Mouse (Mus musculus) heart, embryonic 11.5 days (tissue): ENCODE results near the gene Cox17. TPM values are rescaled to one million over a fixed set of nuclear protein-coding genes. Genes with fewer than 3 reads are reported as not detected.

Experiments used
- ATAC-seq: fragments of 200-750 bp; cut with Nextera tagmentation; replicated peaks from 2 replicates; pipeline ENCODE4 v1.8.0; 2017; ENCODE audit warnings: moderate library complexity; ENCODE audit not compliant: insufficient number of reproducible peaks, low FRiP score, low TSS enrichment
- H3K27ac ChIP-seq: fragments of 300-500 bp; sonication (generic); 2 replicates; pipeline ENCODE4 v1.5.1; 2014; ENCODE audit warnings: mild to moderate bottlenecking, low read depth, low read length
- H3K27me3 ChIP-seq: fragments of 300-500 bp; sonication (generic); 2 replicates; pipeline ENCODE4 v1.6.1; 2014; ENCODE audit warnings: mild to moderate bottlenecking, low read length, mixed read lengths; ENCODE audit not compliant: control insufficient read depth, insufficient read depth
- H3K36me3 ChIP-seq: fragments of 300-500 bp; sonication (generic); 2 replicates; pipeline ENCODE4 v1.6.1; 2014; ENCODE audit warnings: mild to moderate bottlenecking, low read length, moderate library complexity, mixed read lengths; ENCODE audit not compliant: control insufficient read depth, insufficient read depth
- H3K4me1 ChIP-seq: fragments of 300-500 bp; sonication (generic); 2 replicates; pipeline ENCODE4 v1.6.1; 2014; ENCODE audit warnings: low read length; ENCODE audit not compliant: control insufficient read depth, insufficient read depth
- H3K4me2 ChIP-seq: fragments of 300-500 bp; sonication (generic); 2 replicates; pipeline ENCODE4 v1.6.1; 2014; ENCODE audit warnings: mild to moderate bottlenecking, moderate library complexity
- H3K4me3 ChIP-seq: fragments of 300-500 bp; sonication (generic); 2 replicates; pipeline ENCODE4 v1.5.1; 2014; ENCODE audit warnings: low read depth, low read length
- H3K9ac ChIP-seq: fragments of 300-500 bp; sonication (generic); 2 replicates; pipeline ENCODE4 v1.6.1; 2014; ENCODE audit warnings: mild to moderate bottlenecking, low read depth, low read length, moderate library complexity
- H3K9me3 ChIP-seq: fragments of 300-500 bp; sonication (generic); replicated peaks from 2 replicates; pipeline ENCODE4 v1.6.1; 2016; ENCODE audit warnings: low read length; ENCODE audit not compliant: control insufficient read depth
- WGBS: fragments of 180-500 bp; shearing (Covaris S2); extraction: QIAGEN DNeasy Blood & Tissue Kit; methylation state at CpG from one replicate; pipeline ENCODE4 v1.1.7; 2014; ENCODE audit not compliant: insufficient replicate concordance; 5-methylcytosine and 5-hydroxymethylcytosine counted together
- polyA plus RNA-seq: library from polyadenylated mRNA; unstranded; fragments of >200 nt; fragmentation: Nextera tagmentation; extraction: Ambion mirVana; gene quantifications from 2 replicates; pipeline ENCODE4 v1.2.1, GENCODE M21; 2014

Cox17 gene
- polyA plus RNA-seq, 1 experiment from 2014 or later, result 314 TPM

DNA sequence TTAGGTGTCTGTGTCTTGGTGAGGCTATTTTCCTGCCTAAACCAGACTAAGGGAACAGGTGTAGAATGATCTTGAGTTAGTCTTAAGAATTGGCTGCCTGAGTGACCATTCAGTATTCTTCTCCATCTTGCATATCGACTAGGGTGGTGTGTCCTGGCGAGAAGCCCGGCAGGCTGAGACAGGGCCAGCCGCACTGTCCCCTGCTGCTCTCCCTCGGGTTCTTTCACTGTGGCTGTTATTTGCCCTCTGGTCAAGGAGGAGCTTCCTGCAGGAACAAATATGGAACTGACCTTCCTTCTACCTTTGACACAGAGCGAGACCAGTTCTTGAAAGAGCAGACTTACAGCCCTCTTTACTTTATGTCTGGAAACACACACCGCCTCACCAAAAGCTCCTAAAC lies 5.2 kb downstream of the Cox17 start:
- no peak for ATAC-seq
- peak overlapping the region; percentile 46; the same call in 1 of the 2 replicates for H3K9ac ChIP-seq
- peak overlapping the region; percentile 27 for H3K4me2 ChIP-seq
- H3K36me3 ChIP-seq, result peaks cover 3% of the 10 kb centered on the region; the same call in 1 of the 2 replicates
- H3K9me3 ChIP-seq, result no peaks in the 10 kb centered on the region
- no peak overlapping the region for H3K4me3 ChIP-seq
- no peaks in the 10 kb centered on the region for H3K27me3 ChIP-seq
- H3K27ac ChIP-seq, result peak overlapping the region; percentile 75
- peaks cover 30% of the 10 kb centered on the region for H3K4me1 ChIP-seq
- 62% methylated on average over 7 of the region's 7 CpGs for WGBS

DNA sequence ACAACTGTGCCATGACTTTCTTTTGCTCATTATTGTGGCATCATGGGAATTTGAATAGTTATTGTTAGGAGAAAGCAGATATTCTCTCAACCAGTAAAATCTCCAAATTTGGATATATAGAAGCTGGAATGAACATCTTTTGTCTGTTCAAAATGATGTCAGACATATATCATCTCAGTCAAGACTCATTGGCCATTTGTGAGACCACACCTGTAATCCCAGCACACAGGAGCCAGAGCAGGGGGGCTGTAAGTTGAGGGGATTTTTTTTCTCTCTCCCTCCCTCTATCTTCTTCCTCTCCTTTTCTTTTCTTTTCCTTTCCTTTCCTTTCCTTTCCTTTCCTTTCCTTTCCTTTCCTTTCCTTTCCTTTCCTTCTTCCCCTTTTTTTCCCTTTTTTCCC lies 6.1 kb downstream of the Cox17 start:
- peaks cover 3% of the 10 kb centered on the region; the same call in 1 of the 2 replicates for H3K36me3 ChIP-seq
- no peak overlapping the region for H3K4me2 ChIP-seq
- no peak overlapping the region for H3K9ac ChIP-seq
- H3K27ac ChIP-seq, result no peak overlapping the region
- H3K4me3 ChIP-seq, result no peak overlapping the region
- no peaks in the 10 kb centered on the region for H3K9me3 ChIP-seq
- ATAC-seq, result no peak
- H3K27me3 ChIP-seq, result no peaks in the 10 kb centered on the region
- H3K4me1 ChIP-seq, result peaks cover 26% of the 10 kb centered on the region

GRCm38 (mm10) chr16:38353642-38354041 lies 6.9 kb downstream of the Cox17 start:
- no peak overlapping the region for H3K9ac ChIP-seq
- no peaks in the 10 kb centered on the region for H3K9me3 ChIP-seq
- no peak overlapping the region for H3K4me3 ChIP-seq
- no peak overlapping the region for H3K4me2 ChIP-seq
- peaks cover 25% of the 10 kb centered on the region for H3K4me1 ChIP-seq
- no peaks in the 10 kb centered on the region for H3K27me3 ChIP-seq
- 73% methylated on average over 2 of the region's 2 CpGs for WGBS
- H3K36me3 ChIP-seq, result peaks cover 3% of the 10 kb centered on the region; the same call in 1 of the 2 replicates
- no peak overlapping the region for H3K27ac ChIP-seq
- ATAC-seq, result no peak

GRCm38 (mm10) chr16:38354185-38354913 lies 7.6 kb downstream of the Cox17 start:
- ATAC-seq, result no peak
- 55% methylated on average over 5 of the region's 5 CpGs for WGBS
- peaks cover 31% of the 10 kb centered on the region for H3K4me1 ChIP-seq
- H3K9ac ChIP-seq, result no peak overlapping the region
- no peaks in the 10 kb centered on the region for H3K27me3 ChIP-seq
- no peak overlapping the region for H3K27ac ChIP-seq
- H3K9me3 ChIP-seq, result no peaks in the 10 kb centered on the region
- H3K4me3 ChIP-seq, result no peak overlapping the region
- H3K36me3 ChIP-seq, result peaks cover 3% of the 10 kb centered on the region; the same call in 1 of the 2 replicates
- H3K4me2 ChIP-seq, result no peak overlapping the region

- H3K4me3 ChIP-seq, result no peak overlapping the region
- 87% methylated on average over 6 of the region's 6 CpGs for WGBS
Observed at GRCm38 (mm10) chr16:38358256-38358812, 11.5 kb downstream of the Cox17 start.

DNA sequence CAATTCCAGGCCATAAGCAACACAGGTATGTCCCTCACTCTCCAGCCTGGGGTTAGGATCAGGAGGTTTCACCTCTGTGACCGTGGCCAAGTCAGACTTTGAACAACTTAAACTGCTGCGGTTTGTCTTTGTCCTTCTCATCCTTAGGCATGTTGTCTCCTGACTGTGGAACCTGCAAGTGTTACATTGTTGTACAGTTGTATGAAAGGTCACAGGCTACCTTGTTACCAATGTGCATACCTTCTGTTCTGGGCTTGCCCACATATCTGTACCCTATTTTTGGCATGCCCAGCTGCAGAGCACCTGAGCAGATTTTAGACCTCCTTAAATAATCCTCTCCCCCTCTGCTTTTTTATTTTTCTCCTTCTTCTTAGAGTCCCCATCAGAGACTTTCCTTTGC lies 12.4 kb downstream of the Cox17 start:
- no peak for ATAC-seq
- Histone ChIP-seq H3K9ac (no peak overlapping the region), H3K36me3 (0 out of 2 replicates have a peak, but pooled peaks cover 3% of the 10 kb centered on the region), H3K4me3 (no peak overlapping the region), H3K4me1 (peaks cover 35% of the 10 kb centered on the region), H3K27me3 (no peaks in the 10 kb centered on the region), H3K27ac (no peak overlapping the region), H3K9me3 (no peaks in the 10 kb centered on the region), H3K4me2 (no peak overlapping the region)
- 76% methylated on average over 2 of the region's 2 CpGs for WGBS

More at GRCm38 (mm10) chr16:38358256-38358812, 11.5 kb downstream of the Cox17 start:
- Histone ChIP-seq H3K36me3 (0 out of 2 replicates have a peak, but pooled peaks cover 3% of the 10 kb centered on the region), H3K9ac (no peak overlapping the region), H3K27ac (no peak overlapping the region), H3K4me2 (no peak overlapping the region), H3K4me1 (peaks cover 42% of the 10 kb centered on the region), H3K27me3 (no peaks in the 10 kb centered on the region), H3K9me3 (no peaks in the 10 kb centered on the region)
- no peak for ATAC-seq

DNA sequence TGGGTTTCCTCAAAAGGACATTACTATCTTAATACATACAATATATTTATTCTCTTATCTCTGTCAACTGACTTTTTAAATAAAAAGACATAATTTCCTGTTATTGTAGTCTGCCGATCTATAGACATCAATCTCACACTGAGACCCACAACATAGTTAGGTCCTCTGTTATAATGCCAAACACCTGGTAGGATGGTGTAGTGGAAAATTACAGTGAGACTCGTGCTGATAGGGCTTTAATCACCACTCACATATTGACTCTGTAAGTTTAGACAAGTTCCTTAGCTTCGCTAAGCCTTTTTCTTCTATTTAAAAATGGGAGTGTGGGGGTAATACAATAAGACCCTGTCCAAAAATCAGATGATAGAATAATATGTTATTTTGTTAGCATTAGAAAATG lies 13.1 kb downstream of the Cox17 start:
- Histone ChIP-seq H3K9ac (no peak overlapping the region), H3K27ac (no peak overlapping the region), H3K4me3 (no peak overlapping the region), H3K27me3 (no peaks in the 10 kb centered on the region), H3K9me3 (no peaks in the 10 kb centered on the region), H3K4me1 (peaks cover 34% of the 10 kb centered on the region), H3K36me3 (0 out of 2 replicates have a peak, but pooled peaks cover 3% of the 10 kb centered on the region), H3K4me2 (no peak overlapping the region)
- no peak for ATAC-seq
- 56% methylated on average over 3 of the region's 3 CpGs for WGBS

GRCm38 (mm10) chr16:38360317-38360716 lies 13.5 kb downstream of the Cox17 start:
- WGBS, result 39% methylated on average over 2 of the region's 2 CpGs
- ATAC-seq, result no peak
- H3K9ac ChIP-seq, result no peak overlapping the region

More at GRCm38 (mm10) chr16:38360317-38360716, 13.5 kb downstream of the Cox17 start:
- Histone ChIP-seq H3K4me1 (peaks cover 34% of the 10 kb centered on the region), H3K27ac (no peak overlapping the region; the same call in 1 of the 2 replicates), H3K4me2 (no peak overlapping the region), H3K36me3 (0 out of 2 replicates have a peak, but pooled peaks cover 3% of the 10 kb centered on the region), H3K9me3 (no peaks in the 10 kb centered on the region), H3K27me3 (no peaks in the 10 kb centered on the region), H3K4me3 (no peak overlapping the region)
